Mouse (Mus musculus): Measurements from ENCODE around the gene Gabrb2.
A peak's percentile ranks its signal among the peaks of the same experiment; 100 is the strongest.

Gabrb2 gene

GRCm38 (mm10) chr11:42535286-42535685, 115.7 kb downstream of the Gabrb2 start:
- no peak for DNase-seq

DNA sequence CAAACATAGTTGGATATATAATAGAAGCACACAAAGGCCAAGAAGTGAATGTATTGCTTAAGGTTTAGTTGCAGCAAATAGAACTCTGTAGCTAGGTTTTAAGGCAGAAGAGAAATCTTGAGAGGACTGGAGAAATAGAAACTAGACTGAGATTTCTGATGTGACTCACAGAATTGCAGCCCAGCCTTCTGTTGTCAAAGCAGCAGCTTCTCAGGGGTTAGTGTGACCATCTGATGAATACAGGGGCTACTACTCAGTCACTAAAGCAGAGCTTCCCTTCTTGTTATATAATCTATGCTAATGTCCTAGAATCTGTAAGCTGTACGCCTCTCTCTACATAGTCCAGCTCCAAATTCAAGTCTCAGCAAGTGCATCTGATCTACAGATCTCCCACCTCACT, 116.3 kb downstream of the Gabrb2 start:
- no peak for DNase-seq

- DNase-seq: no peak
Measured at GRCm38 (mm10) chr11:42542861-42543260, 123.3 kb downstream of the Gabrb2 start.

GRCm38 (mm10) chr11:42566023-42566422, 146.5 kb downstream of the Gabrb2 start:
- no peak for DNase-seq

- peak; percentile 2 for DNase-seq
Measured at GRCm38 (mm10) chr11:42571467-42571866, 151.9 kb downstream of the Gabrb2 start.

- no peak for DNase-seq
Measured at GRCm38 (mm10) chr11:42575146-42575873, 155.8 kb downstream of the Gabrb2 start.

DNA sequence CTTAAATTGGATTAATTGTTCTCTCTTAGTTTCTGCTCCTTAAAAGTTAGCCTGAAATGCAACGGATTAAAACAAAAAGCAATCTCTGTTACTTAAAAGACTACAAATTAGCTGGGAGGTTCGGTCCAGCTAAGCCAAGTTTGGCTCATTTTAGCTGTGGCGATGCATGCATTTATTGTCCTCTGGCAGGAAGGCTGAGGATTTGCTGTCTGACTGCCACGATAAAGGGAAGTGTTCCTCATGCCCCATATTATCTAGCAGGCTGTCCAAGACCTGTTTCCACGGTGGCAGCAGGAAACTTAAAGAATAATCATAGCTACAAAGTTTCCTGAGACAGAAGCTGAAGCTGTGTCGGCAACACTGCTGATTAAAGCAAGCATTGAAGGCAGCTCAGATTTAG, 160.2 kb downstream of the Gabrb2 start:
- DNase-seq: no peak

- no peak for DNase-seq
Measured at GRCm38 (mm10) chr11:42581123-42581522, 161.6 kb downstream of the Gabrb2 start.

DNA sequence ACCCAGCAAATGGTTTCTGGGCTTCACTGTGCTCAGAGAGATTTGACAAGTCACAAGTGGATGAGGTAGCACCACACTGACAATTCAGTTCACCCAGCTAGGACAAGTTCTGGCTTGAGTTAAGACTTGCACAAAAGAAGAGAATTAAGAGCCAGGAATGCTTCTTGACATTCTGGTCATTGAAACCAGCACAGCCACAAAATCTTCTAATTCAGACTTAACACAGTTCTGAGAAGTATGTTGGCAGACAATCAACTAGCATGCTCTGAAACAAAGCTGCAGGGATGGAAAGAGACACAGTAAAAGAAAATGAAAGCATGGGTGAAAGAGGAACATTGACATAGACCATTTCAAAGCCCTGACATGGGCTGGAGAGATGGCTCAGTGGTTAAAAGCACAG, 162.2 kb downstream of the Gabrb2 start:
- no peak for DNase-seq

GRCm38 (mm10) chr11:42592418-42592817, 172.9 kb downstream of the Gabrb2 start:
- no peak for DNase-seq

DNA sequence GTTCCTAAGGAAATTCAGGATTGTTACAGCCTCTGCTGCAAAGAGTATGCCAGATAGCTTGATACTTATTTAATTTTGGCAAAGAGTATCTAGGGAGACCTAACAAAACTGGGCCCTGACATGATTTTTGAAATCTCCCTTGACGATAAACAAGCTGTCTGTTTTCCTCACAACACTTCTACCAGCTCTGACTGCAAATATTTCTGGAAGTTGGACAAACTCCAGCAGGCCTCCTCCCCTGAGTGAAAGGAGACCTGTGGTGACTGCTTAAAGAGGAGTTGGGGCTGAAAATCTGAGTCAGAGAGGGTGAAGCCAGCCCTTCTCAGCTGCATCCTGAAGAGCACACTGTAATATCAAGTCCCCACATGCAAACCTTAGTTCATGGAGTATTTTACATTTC, 186.7 kb downstream of the Gabrb2 start:
- DNase-seq: no peak

DNA sequence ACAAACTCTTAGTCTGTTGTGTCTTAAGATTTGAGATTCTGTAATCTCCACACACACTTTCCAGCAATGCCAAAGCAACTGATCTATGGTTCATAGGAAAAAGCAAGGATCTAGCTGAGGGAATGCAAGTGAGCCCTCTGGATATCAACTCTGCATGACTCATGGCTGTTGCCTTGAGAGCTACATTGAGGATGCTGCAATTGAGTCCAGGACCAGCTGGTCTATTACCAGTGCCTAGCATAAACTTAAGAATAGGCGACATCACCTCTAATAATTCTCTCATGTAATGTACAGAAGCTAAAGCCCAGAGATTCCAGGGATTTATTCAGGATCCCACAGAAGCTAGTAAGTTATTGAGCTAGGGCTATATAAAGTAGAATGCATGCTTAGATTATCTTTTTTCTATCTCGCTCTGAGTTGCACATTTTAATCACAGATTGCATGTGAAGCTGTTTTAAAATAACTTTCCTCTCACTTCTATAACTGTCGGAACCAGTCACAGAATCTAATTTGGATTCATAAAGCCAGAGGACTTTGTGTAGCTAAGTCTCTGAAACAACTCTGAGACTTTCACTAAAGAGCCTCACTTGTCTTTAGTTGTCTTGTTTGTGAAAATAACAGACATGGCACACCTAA, 189.7 kb downstream of the Gabrb2 start:
- DNase-seq: no peak

DNA sequence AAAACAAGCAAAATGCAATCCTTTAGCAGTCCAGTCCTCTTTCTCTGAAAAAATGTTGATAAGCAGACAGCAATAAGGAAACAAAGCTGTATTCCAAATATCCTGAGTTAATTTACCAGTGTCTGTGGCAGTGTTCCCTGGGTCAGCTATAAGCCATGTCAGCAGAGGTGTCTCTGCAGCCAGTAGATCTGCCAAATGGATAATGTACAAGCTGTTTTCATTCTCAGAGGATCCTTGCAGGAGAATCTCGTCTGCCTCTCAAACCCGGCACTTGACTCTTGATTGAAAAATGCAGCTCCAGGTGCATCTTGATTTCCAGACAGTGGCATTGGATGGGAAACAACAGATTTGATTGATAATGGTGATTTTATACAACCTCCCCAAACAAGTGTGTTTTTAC, 198.6 kb downstream of the Gabrb2 start:
- no peak for DNase-seq

DNA sequence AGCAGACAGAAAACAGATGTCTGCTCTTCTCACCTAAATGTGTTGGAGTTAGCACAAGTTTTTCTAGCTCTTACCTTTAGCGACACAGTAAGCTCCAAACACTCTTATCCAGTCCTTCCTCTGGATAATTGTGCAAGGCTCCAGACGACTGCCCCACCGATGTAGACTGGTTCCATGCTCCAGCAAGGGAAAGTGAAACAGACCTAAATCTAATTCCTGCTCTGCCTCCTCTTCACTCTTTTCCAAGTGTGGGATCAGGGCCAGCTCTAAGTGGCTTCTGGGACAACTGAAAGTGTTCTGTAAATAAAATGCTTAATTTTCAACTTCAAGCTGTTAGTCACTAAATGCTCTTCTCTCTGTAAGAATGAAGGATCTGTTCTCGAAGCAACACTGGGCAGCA, 201.6 kb downstream of the Gabrb2 start:
- DNase-seq: no peak

DNA sequence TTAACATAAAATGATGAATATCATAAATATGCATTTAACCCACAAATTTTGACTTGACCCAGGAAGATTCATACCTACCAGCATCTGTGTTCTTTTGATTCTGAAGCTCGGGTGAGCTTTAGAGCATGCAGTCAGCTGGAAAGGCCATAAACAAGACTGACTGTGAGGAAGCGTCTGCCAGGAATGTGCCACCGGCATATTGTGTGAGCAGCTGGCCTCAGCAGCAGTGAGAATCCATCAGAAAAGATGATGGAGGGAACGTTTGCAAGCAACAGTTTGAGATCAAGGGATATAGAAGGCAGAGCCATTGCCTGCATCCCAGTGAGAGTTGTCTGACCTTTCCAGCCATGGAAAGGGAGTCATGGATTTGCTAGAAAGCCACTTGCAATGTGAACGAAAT, 230.6 kb downstream of the Gabrb2 start:
- DNase-seq: peak; percentile 5

DNA sequence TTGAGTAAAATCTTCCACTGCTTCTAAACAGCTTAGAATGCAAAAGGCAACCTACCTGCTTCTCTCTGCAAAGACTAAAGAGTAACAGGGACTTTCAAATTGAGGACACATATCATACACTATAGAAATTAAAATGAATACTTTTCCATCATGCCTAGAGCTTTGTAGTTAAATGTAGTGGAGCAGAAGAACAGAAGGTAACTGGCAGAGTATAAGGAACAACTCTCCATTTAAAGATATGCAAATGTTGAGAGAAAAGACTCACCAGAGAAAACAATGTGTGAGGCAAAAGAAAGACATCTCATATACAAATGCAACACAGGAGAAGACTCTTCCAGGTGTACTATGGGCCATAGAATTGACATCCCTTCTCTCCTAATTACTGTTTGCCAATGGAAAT, 232.0 kb downstream of the Gabrb2 start:
- DNase-seq: no peak

- no peak for DNase-seq
Measured at GRCm38 (mm10) chr11:42654189-42654588, 234.6 kb downstream of the Gabrb2 start.

DNA sequence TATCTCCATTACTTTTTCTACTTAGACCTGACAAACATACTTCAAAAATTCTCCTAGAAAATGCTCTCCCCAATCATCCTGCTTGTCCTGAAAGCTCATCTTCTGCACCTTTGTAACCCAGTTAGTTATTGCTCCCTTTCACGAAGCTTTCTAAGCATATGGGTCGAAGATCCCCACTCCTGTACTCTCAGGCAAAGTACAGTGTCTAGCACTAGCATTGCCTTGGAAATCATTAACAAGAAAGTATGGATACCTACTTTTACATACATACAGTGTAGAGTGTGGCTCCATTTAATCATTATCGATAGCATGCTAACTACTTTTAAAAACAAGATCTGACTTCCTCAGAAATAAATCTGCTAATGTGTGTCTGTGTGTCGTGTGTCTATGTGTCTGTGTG, 249.1 kb downstream of the Gabrb2 start:
- DNase-seq: no peak

Data from kidney, postnatal 14 days (tissue).